Mouse (Mus musculus): ENCODE data around the gene Slc12a3.

GRCm38 (mm10) chr8:94385506-94386213 is 56.7 kb downstream of the Slc12a3 start:
- TF ChIP-seq CTCF (IDR thresholded peaks at IDR 0.05; ENCODE audit: low read depth, low read length) (no peak), GATA2 (IDR thresholded peaks at IDR 0.05; ENCODE audit: borderline replicate concordance, low read depth, low read length) (no peak), GATA1 (IDR thresholded peaks at IDR 0.05; ENCODE audit: borderline replicate concordance, low read length) (no peak), POLR2AphosphoS5 (IDR thresholded peaks at IDR 0.05; ENCODE audit: insufficient replicate concordance, low read depth, low read length) (no peak), TAL1 (conservative IDR thresholded peaks at IDR 0.05; ENCODE audit: low read depth, low read length) (no peak)

Data from G1E (cell line).